Mouse (Mus musculus): Measurements from ENCODE around the gene Abraxas2. TPM values are rescaled to one million over a fixed set of nuclear protein-coding genes. Genes with fewer than 3 reads are reported as not detected.

Abraxas2 gene
- polyA plus RNA-seq, 1 experiment from 2014 or later: 40.6 TPM

DNA sequence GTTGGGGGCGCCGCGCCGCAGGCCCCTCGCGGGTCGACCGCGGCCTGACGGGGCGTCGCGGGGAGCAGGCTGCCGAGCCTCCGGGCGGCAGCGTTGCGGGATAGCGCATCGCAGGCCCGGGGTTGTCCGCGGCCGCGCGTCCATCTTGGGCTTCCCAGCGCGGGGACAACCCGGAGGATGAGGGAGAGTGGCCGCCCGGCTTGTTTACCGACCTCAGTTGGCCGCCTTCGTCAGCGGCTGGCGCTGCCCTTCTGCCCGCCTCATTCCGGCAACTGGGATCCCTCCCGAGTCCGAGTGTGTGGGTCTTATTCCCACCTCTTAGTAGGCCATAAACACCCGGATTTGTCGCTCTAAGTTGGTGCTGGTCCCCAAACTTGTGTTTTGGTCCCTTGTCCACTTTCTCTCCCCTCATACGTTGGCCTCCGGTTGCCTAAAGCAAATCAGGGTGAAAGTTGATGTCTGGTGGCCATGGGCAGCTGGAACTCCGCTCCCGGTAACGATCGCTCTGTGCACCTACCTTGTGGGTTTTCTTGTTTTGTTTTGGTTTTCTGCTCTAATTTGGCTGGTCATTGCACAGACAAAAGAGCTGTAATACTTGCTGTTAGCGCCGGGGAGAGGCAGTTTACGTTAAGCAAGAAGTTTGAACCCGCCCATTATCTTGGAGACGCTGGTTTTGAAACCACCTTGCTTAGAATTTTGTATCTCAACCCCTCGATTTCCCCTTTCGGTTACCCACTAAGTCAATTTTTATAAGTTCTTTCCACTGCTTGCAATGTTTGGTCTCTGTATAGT, 72.7 kb downstream of the Abraxas2 start:
- H3K9me3 ChIP-seq (ENCODE audit: control insufficient read depth, low read length): no peaks in the 10 kb centered on the region
- H3K36me3 ChIP-seq (ENCODE audit: control insufficient read depth, insufficient read depth, low read length): no peaks in the 10 kb centered on the region
- H3K4me3 ChIP-seq (ENCODE audit: low read depth, low read length): peak overlapping the region; percentile 97
- H3K27me3 ChIP-seq (ENCODE audit: control insufficient read depth, insufficient read depth, low read length): no peaks in the 10 kb centered on the region
- ATAC-seq (replicated peaks; ENCODE audit: low FRiP score) (no peak), DNase-seq (ENCODE audit: low spot score) (peak; percentile 78)
- H3K4me2 ChIP-seq (ENCODE audit: low read depth, low read length, severe bottlenecking): peak overlapping the region; percentile 76
- peak overlapping the region; percentile 90 for H3K27ac ChIP-seq (ENCODE audit: low read depth, low read length)
- WGBS: under 1% methylated on average over 45 of the region's 55 CpGs
- peak overlapping the region; percentile 94 for H3K9ac ChIP-seq (ENCODE audit: low read length)
- peaks cover 3% of the 10 kb centered on the region; the same call in 1 of the 2 replicates for H3K4me1 ChIP-seq (replicated peaks; ENCODE audit: control insufficient read depth, insufficient read depth, low read length)

DNA sequence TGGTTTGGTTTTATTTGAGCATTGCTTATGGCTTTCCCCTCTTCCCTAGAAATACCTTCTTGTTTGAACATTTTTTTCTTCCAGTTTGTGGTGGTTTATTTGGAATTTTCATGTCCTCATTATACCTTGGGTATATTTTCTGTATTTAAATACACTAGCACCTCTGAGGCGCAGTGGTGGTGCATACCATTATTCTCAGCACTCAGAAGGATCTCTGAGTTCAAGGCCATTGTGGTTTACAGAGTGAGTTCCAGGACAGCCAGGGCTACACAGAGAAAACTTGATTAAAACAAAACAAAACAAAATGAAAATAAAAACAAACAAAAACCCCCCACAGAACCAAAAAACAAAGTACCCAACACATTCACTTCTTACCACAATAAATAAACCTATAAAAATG, 74.3 kb downstream of the Abraxas2 start:
- no peak overlapping the region for H3K9ac ChIP-seq (ENCODE audit: low read length)
- 78% methylated on average over 1 of the region's 1 CpGs for WGBS
- H3K9me3 ChIP-seq (ENCODE audit: control insufficient read depth, low read length): no peaks in the 10 kb centered on the region
- no peak overlapping the region for H3K27ac ChIP-seq (ENCODE audit: low read depth, low read length)
- H3K36me3 ChIP-seq (ENCODE audit: control insufficient read depth, insufficient read depth, low read length): no peaks in the 10 kb centered on the region
- DNase-seq (ENCODE audit: low spot score) (no peak), ATAC-seq (replicated peaks; ENCODE audit: low FRiP score) (no peak)
- no peak overlapping the region for H3K4me2 ChIP-seq (ENCODE audit: low read depth, low read length, severe bottlenecking)
- no peaks in the 10 kb centered on the region for H3K27me3 ChIP-seq (ENCODE audit: control insufficient read depth, insufficient read depth, low read length)
- H3K4me1 ChIP-seq (replicated peaks; ENCODE audit: control insufficient read depth, insufficient read depth, low read length): peaks cover 3% of the 10 kb centered on the region; the same call in 1 of the 2 replicates
- no peak overlapping the region for H3K4me3 ChIP-seq (ENCODE audit: low read depth, low read length)

Other genes with a start within 250 kb of the Abraxas2 start
- 12.7 and 15.1 TPM in 2 replicates for gene Lhpp, start 248.6 kb upstream of the Abraxas2 start, polyA plus RNA-seq (2014; fragmentation: Nextera tagmentation; extraction: Ambion mirVana)
- gene Fam53b, start 45.3 kb upstream of the Abraxas2 start, polyA plus RNA-seq (2014; fragmentation: Nextera tagmentation; extraction: Ambion mirVana): 44.3 and 45.5 TPM in 2 replicates
- 80.7 and 91.7 TPM in 2 replicates for gene Eef1akmt2, start 6.6 kb upstream of the Abraxas2 start, polyA plus RNA-seq (2014; fragmentation: Nextera tagmentation; extraction: Ambion mirVana)
- 18.0 and 18.1 TPM in 2 replicates for gene Zranb1, start 71.9 kb downstream of the Abraxas2 start, polyA plus RNA-seq (2014; fragmentation: Nextera tagmentation; extraction: Ambion mirVana)